Mouse (Mus musculus) thymus, adult 2 months (tissue): ENCODE data around the gene Oas1h.

ENCODE experiments used
- CTCF ChIP-seq: fragments of 200-500 bp; IDR thresholded peaks from 2 replicates; pipeline ENCODE4 v1.5.1; 2012; ENCODE audit warnings: mild to moderate bottlenecking, control low read depth, low read length, moderate library complexity, borderline replicate concordance; ENCODE audit not compliant: control insufficient read depth, poor library complexity, insufficient read depth; ENCODE audit errors: extremely low read depth
- POLR2A ChIP-seq: fragments of 200-500 bp; IDR thresholded peaks from 2 replicates; pipeline ENCODE4 v1.6.1; 2012; ENCODE audit warnings: mild to moderate bottlenecking, low read length, control low read depth, moderate library complexity; ENCODE audit not compliant: control insufficient read depth, poor library complexity, insufficient read depth; ENCODE audit errors: extremely low read depth

DNA sequence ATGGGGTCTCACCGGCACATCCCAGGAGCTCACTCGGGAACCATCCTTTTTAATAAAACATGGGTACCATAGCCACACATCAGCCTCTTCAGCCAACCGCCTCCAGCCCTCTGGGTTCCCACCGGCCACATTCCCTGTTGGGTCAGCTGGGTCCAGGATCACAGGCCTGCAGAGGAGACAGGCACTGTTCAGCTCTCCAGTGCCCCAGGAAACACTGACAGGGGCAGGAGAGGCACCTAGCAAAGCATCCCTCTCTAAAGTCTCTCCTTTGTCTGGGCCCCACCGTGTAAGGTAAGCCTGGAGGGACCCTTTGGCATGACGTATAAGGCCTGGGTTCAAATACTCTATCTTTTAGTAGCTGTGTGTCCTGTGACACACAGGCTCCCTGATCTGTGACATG is 37.1 kb downstream of the Oas1h start:
- TF ChIP-seq CTCF (no peak), POLR2A (no peak)
